Mouse (Mus musculus) liver, embryonic 15.5 days (tissue): ENCODE results near the gene Smoc1. TPM values are rescaled to one million over a fixed set of nuclear protein-coding genes. Genes with fewer than 3 reads are reported as not detected.

Source experiments
- ATAC-seq: fragments of 200-750 bp; cut with Nextera tagmentation; 2 replicates; pipeline ENCODE4 v1.8.0; 2017; ENCODE audit warnings: moderate number of reproducible peaks, mild to moderate bottlenecking, moderate library complexity; ENCODE audit not compliant: insufficient read depth
- H3K27ac ChIP-seq: fragments of 300-500 bp; sonication (generic); replicated peaks from 2 replicates; pipeline ENCODE4 v1.5.1; 2015; ENCODE audit warnings: mild to moderate bottlenecking, inconsistent platforms
- H3K27me3 ChIP-seq: fragments of 300-500 bp; sonication (generic); 2 replicates; pipeline ENCODE4 v1.6.1; 2015; ENCODE audit warnings: mild to moderate bottlenecking, inconsistent platforms
- H3K36me3 ChIP-seq: fragments of 300-500 bp; sonication (generic); replicated peaks from 2 replicates; pipeline ENCODE4 v1.6.1; 2015; ENCODE audit warnings: moderate library complexity, mild to moderate bottlenecking, inconsistent platforms
- H3K4me1 ChIP-seq: fragments of 300-500 bp; sonication (generic); replicated peaks from 2 replicates; pipeline ENCODE4 v1.6.1; 2015; ENCODE audit warnings: inconsistent platforms
- H3K4me2 ChIP-seq: fragments of 300-500 bp; sonication (generic); 2 replicates; pipeline ENCODE4 v1.6.1; 2015; ENCODE audit warnings: moderate library complexity, mild to moderate bottlenecking, inconsistent platforms
- H3K4me3 ChIP-seq: fragments of 300-500 bp; sonication (generic); replicated peaks from 2 replicates; pipeline ENCODE4 v1.5.1; 2015; ENCODE audit warnings: mild to moderate bottlenecking, inconsistent platforms
- H3K9ac ChIP-seq: fragments of 300-500 bp; sonication (generic); 2 replicates; pipeline ENCODE4 v1.6.1; 2015; ENCODE audit warnings: moderate library complexity, mild to moderate bottlenecking, inconsistent platforms
- H3K9me3 ChIP-seq: fragments of 300-500 bp; sonication (generic); replicated peaks from 2 replicates; pipeline ENCODE4 v1.6.1; 2016; ENCODE audit warnings: inconsistent platforms
- WGBS: fragments of 180-500 bp; shearing (Covaris S2); methylation state at CpG from one replicate; pipeline ENCODE4 v1.1.7; 2015; ENCODE audit warnings: mixed read lengths; ENCODE audit not compliant: insufficient replicate concordance; 5-methylcytosine and 5-hydroxymethylcytosine counted together
- polyA plus RNA-seq: library from polyadenylated mRNA; unstranded; fragments of >200 nt; fragmentation: Nextera tagmentation; extraction: Ambion mirVana; gene quantifications from 2 replicates; pipeline ENCODE4 v1.2.1, GENCODE M21; 2015

Gene Smoc1
- polyA plus RNA-seq, 1 experiment from 2014 or later, result 9.5 TPM

DNA sequence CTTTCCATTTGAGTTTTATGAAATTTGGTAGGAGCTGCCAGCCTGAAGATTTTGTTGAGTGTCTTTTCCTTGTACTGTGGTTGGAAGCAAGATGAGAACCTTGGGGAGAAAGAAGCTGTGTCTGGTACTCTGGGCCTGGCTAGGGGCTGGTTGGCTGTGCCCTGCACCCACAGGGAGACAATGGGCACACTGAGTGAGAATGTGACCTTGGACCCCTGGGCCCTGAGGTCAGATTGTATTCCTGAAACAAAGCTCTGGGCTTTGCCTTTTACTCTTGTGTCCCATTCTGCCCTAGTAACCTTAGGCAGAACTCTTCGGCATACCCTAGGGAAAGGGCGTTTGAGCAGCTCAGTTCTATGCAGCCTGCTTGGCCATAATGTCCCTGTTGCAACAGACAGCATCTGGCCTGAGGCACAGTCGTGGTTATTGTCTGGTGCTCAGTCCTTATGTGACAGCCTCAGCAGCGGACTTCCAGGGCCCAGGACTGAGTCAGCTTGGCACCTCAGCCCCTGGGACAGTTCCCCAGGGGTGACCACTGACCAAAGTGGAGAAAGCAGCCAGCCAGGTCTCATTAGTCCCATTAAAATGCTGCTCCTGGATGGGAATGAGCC lies 106.6 kb downstream of the Smoc1 start:
- Histone ChIP-seq H3K9ac (no peak overlapping the region), H3K27ac (no peak overlapping the region), H3K4me1 (0 out of 2 replicates have a peak, but pooled peaks cover 6% of the 10 kb centered on the region), H3K9me3 (no peaks in the 10 kb centered on the region), H3K4me3 (no peak overlapping the region), H3K4me2 (no peak overlapping the region), H3K36me3 (no peaks in the 10 kb centered on the region), H3K27me3 (no peaks in the 10 kb centered on the region)
- ATAC-seq, result no peak
- 55% methylated on average over 4 of the region's 4 CpGs for WGBS

DNA sequence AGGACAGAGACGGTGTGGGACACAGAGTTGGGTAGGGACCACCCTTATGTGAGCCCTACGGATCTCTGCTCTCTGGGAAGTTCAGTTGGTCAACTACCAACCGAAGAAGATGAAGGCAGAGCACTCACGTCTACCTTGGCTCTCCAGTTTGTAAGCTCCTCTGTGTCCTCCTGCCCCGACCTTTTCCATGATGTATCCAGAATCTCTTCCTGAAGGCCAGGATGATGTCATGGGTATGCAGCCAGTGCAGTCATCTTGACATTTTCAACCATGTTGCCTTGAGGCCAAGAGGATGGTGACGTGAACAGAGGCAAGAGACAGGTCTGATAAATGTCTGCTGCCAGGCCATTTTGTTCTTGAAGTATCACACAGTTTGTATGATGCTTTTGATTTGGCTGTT lies 111.6 kb downstream of the Smoc1 start:
- ATAC-seq, result no peak
- H3K36me3 ChIP-seq, result no peaks in the 10 kb centered on the region
- 0 out of 2 replicates have a peak, but pooled peaks cover 16% of the 10 kb centered on the region for H3K4me1 ChIP-seq
- H3K9me3 ChIP-seq, result no peaks in the 10 kb centered on the region
- no peak overlapping the region for H3K4me2 ChIP-seq
- H3K27ac ChIP-seq, result no peak overlapping the region
- H3K4me3 ChIP-seq, result no peak overlapping the region
- H3K9ac ChIP-seq, result no peak overlapping the region
- 66% methylated on average over 6 of the region's 6 CpGs for WGBS
- no peaks in the 10 kb centered on the region for H3K27me3 ChIP-seq

DNA sequence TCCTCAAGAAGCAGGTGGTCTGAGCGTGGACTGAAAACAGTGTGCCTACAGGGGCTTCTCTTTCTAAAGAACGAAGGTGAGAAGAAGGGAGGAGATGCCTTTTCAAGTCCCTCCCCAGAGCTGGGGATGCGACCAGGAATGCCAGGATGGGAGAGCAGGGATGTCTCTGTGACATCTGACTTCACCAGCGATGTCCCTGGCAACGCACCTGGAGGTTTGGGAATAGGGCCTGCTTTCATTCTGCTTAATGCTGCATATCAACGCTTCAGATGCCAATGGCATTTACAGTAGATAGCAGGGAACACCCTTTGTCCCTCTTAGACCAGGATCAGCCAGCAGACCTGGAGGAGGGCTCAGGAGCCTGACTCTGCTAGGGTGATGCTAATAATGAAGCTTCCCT lies 112.9 kb downstream of the Smoc1 start:
- no peaks in the 10 kb centered on the region for H3K9me3 ChIP-seq
- no peak overlapping the region for H3K4me2 ChIP-seq
- ATAC-seq, result no peak
- H3K4me3 ChIP-seq, result no peak overlapping the region
- H3K27me3 ChIP-seq, result no peaks in the 10 kb centered on the region
- no peak overlapping the region for H3K27ac ChIP-seq
- 66% methylated on average over 6 of the region's 6 CpGs for WGBS
- H3K36me3 ChIP-seq, result no peaks in the 10 kb centered on the region
- H3K9ac ChIP-seq, result no peak overlapping the region
- H3K4me1 ChIP-seq, result 0 out of 2 replicates have a peak, but pooled peaks cover 13% of the 10 kb centered on the region

DNA sequence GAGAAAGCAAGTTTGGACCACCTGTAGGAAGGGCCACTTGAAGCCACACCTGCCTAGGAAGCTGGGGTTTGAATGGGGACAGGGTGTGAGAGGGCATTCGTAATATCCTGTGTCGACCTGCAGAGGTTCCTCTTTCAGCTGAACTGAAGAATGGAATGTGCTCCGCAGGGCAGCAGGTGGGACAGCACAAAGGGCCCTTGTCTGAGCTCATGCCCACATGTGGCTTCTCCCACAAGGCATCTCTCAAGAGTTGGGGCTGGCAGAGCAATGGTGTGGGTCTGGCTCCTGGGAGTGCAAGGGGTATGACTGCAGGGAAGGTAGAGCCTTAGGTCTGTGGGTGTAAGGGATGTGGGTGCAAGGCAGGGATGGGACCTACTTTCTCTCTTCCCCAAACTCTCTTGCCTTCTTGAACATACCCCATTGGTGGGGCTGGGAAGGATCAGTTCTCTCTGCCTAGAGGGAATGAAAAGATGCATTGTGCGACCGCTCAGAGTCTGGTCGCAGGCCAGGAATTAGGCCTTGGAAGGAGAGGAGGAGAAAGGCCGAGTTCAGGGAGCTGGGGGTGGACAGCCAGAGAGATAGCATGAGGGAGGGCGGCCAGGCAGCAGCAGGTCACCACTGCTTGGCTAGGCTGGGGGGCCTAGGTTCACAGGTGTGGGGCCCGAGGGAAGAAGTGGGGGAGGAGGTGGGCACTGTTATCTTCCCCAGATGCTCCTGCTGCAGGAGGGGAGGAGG lies 114.2 kb downstream of the Smoc1 start:
- no peak for ATAC-seq
- H3K9me3 ChIP-seq, result no peaks in the 10 kb centered on the region
- H3K36me3 ChIP-seq, result no peaks in the 10 kb centered on the region
- no peak overlapping the region for H3K4me2 ChIP-seq
- H3K27me3 ChIP-seq, result no peaks in the 10 kb centered on the region
- no peak overlapping the region for H3K9ac ChIP-seq
- WGBS, result 53% methylated on average over 9 of the region's 9 CpGs
- no peak overlapping the region for H3K4me3 ChIP-seq
- H3K4me1 ChIP-seq, result 0 out of 2 replicates have a peak, but pooled peaks cover 13% of the 10 kb centered on the region
- no peak overlapping the region for H3K27ac ChIP-seq

DNA sequence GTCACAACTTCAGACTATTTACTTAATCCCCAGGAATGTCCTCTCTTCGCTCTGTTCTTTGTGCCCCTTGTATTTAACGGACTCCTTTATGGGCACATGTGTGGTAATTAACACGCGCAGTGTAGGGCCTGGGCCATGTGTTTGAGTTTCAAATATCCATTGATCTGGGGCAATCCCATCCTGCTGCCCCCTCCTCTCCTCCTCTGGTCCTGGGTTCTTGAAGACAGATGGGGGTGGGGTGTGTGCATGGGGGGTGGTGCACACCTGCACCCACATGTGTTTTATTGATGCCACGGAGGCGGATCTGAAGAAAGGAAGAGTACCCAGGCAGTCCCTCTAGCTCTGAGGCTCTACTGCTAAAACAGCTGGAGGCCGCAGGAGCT lies 114.7 kb downstream of the Smoc1 start:
- WGBS, result 60% methylated on average over 7 of the region's 7 CpGs
- ATAC-seq, result no peak
- Histone ChIP-seq H3K4me3 (no peak overlapping the region), H3K9me3 (no peaks in the 10 kb centered on the region), H3K27ac (no peak overlapping the region), H3K4me2 (no peak overlapping the region), H3K27me3 (no peaks in the 10 kb centered on the region), H3K36me3 (no peaks in the 10 kb centered on the region), H3K9ac (no peak overlapping the region), H3K4me1 (0 out of 2 replicates have a peak, but pooled peaks cover 13% of the 10 kb centered on the region)

DNA sequence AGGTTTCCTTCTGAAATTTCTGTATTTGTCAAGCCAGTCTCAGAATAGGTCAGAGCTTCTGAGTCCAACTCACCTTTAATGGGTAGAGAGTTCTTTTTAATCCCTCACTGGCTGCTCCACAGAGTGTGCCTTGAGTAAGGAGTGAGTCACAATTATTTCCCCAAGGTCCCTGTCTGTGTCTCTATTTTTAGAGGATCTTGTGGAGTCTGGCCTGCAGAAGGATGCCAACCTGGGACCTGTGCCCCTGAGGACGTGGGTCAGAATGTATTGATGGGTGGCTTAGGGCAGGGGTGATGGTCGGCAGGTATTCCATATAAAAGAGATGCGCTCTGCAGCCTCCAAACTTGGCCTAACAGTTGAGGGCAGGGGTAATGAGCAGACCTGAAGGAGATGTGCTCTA lies 115.6 kb downstream of the Smoc1 start:
- ATAC-seq, result no peak
- Histone ChIP-seq H3K4me3 (no peak overlapping the region), H3K36me3 (no peaks in the 10 kb centered on the region), H3K4me2 (no peak overlapping the region), H3K27me3 (no peaks in the 10 kb centered on the region), H3K27ac (no peak overlapping the region), H3K9me3 (no peaks in the 10 kb centered on the region), H3K9ac (no peak overlapping the region), H3K4me1 (0 out of 2 replicates have a peak, but pooled peaks cover 13% of the 10 kb centered on the region)
- WGBS, result 63% methylated on average over 3 of the region's 3 CpGs

DNA sequence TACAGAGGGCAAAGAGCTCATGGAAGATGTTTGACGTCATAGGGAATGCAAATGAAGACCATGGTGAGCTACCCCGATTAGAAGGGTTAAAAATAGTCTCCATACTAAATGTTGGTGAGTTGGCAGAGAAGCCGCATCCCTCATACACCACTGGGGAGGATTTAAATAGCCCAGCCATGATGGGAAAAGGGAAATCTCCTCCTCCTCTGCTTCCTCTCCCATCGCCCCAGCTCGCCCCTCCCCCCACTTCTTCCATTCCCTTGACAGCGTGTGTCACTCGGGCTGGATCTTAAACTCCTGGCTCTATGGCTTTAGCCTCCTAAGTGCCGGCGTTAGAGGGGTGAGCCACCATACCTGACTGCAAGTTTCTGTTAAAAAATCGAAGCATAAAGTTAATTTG lies 117.6 kb downstream of the Smoc1 start:
- Histone ChIP-seq H3K36me3 (no peaks in the 10 kb centered on the region), H3K9me3 (no peaks in the 10 kb centered on the region), H3K4me3 (no peak overlapping the region), H3K27me3 (no peaks in the 10 kb centered on the region), H3K27ac (no peak overlapping the region), H3K9ac (no peak overlapping the region), H3K4me2 (no peak overlapping the region), H3K4me1 (0 out of 2 replicates have a peak, but pooled peaks cover 13% of the 10 kb centered on the region)
- ATAC-seq, result no peak
- 31% methylated on average over 10 of the region's 10 CpGs for WGBS

DNA sequence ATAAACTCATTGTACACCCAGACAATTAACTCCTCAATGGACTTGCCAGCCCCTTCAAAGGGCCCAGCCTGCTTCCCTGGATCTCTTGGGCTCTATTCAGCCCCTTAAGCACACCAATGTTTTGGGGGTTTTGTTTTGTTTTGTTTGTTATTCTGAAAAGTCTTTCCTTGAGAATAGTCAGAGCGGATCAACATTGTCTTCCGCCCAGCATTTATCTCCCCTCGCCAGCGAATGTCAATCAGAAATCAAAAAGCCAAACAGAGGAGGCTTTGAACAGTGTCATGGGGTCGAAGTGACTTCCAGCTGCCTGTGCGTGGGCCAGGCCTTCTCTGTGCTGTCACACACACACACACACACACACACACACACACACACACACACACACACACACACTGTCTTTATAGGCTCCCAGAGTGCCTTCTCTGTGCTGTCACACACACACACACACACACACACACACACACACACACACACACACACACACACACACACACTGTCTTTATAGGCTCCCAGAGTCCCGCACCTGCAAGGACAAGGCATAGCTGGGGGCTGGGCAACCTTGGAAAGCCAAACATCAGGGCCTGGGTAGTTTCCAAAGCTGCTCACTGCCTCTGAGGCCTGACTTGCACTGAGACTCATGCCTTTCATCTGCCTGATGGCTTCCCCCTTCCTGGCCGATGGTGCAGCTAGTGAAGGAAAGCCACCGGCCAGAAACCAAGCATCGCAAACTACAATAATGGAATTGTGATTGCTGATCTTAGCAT lies 120.0 kb downstream of the Smoc1 start:
- no peaks in the 10 kb centered on the region for H3K27me3 ChIP-seq
- WGBS, result 51% methylated on average over 10 of the region's 10 CpGs
- no peak overlapping the region for H3K9ac ChIP-seq
- ATAC-seq, result no peak
- 0 out of 2 replicates have a peak, but pooled peaks cover 2% of the 10 kb centered on the region for H3K4me1 ChIP-seq
- no peaks in the 10 kb centered on the region for H3K9me3 ChIP-seq
- no peak overlapping the region for H3K4me3 ChIP-seq
- H3K36me3 ChIP-seq, result no peaks in the 10 kb centered on the region
- H3K4me2 ChIP-seq, result no peak overlapping the region
- H3K27ac ChIP-seq, result no peak overlapping the region

DNA sequence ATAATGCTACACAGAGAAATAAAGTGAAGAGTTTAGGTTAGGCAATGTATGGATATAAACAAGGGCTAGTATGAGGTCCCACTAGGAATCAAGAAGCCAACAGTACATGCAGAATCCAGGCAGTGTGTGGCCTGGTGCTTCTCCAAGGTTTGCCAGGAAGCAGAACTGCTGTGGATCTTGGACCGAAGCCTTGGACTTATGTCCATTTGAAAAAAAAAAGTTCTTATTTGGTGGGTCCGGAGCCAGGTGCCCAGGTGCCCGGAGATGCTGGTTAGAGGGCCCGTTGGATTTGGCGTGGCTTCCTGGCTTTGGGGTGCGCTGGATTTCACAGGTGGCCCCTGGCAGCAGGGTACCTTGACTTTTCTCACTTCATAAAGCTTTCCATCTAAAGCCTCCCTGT lies 121.3 kb downstream of the Smoc1 start:
- Histone ChIP-seq H3K27me3 (no peaks in the 10 kb centered on the region), H3K36me3 (no peaks in the 10 kb centered on the region), H3K27ac (no peak overlapping the region), H3K9ac (no peak overlapping the region), H3K4me2 (no peak overlapping the region), H3K9me3 (no peaks in the 10 kb centered on the region), H3K4me3 (no peak overlapping the region), H3K4me1 (no peaks in the 10 kb centered on the region)
- 66% methylated on average over 6 of the region's 6 CpGs for WGBS
- ATAC-seq, result no peak

DNA sequence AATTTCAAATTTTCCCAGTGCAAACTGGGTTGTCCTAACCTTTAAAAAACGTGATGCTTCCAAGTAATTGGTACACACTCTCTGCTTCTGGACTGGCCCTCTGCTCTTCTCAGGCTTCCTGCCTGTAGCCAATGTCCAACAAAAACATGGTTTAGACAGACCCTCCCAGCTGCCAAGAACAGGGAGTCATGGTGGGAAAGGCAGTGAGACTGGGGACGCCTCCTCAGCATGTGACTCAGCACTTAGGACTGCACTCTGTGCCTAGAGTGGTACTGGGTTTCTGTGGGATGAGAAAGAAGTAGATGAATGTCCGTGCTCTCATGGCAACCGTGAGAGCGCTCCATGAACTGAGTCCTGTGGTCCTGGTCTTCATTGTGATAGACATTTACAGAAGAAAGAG lies 124.3 kb downstream of the Smoc1 start:
- Histone ChIP-seq H3K27me3 (no peaks in the 10 kb centered on the region), H3K9me3 (no peaks in the 10 kb centered on the region), H3K27ac (no peak overlapping the region), H3K4me1 (no peaks in the 10 kb centered on the region), H3K4me3 (no peak overlapping the region), H3K9ac (no peak overlapping the region), H3K4me2 (no peak overlapping the region), H3K36me3 (no peaks in the 10 kb centered on the region)
- 65% methylated on average over 5 of the region's 5 CpGs for WGBS
- ATAC-seq, result no peak

DNA sequence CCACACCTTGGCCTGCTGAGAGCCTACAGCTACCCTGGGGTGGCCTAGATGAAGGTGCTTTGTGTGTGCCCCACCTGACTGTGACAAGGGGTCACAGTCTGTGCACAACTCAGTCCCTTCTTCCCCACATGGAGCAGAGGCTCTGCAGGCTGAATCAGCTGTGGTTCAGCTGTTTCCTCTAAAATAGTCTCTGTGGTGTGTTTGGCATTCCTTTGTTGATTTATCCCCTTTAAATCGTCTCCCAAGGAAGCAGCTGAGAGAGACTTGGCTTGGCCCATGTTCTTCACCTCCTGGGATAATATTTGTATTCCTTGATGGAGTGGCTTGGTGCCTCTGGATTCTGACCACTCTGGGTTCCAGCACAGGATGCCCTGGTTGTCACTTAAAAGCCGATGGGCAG lies 125.5 kb downstream of the Smoc1 start:
- WGBS, result 35% methylated on average over 2 of the region's 2 CpGs
- no peak for ATAC-seq
- Histone ChIP-seq H3K9ac (no peak overlapping the region), H3K36me3 (no peaks in the 10 kb centered on the region), H3K4me2 (no peak overlapping the region), H3K4me3 (no peak overlapping the region), H3K27ac (no peak overlapping the region), H3K4me1 (0 out of 2 replicates have a peak, but pooled peaks cover 3% of the 10 kb centered on the region), H3K9me3 (no peaks in the 10 kb centered on the region), H3K27me3 (no peaks in the 10 kb centered on the region)
